Mouse (Mus musculus): ENCODE measurements around the gene Apol10a. TPM values are rescaled to one million over a fixed set of nuclear protein-coding genes. Genes with fewer than 3 reads are reported as not detected.
"Not testable (repeated sequence)": the region's sequence is repeated elsewhere in the genome, so short reads cannot be mapped to it uniquely, and the experiment has no call there.

Apol10a gene
- polyA plus RNA-seq (2014; fragmentation: Nextera tagmentation; extraction: Ambion mirVana): not detected in 2 replicates

GRCm38 (mm10) chr15:77476693-77477092 lies at the start of gene Apol10a:
Gene Apol10a (plus strand): TSS chr15:77477047.
- not testable (repeated sequence) for H3K4me1 ChIP-seq (replicated peaks; ENCODE audit: control insufficient read depth, insufficient read depth, low read length); ATAC-seq (replicated peaks; ENCODE audit: low FRiP score); DNase-seq (ENCODE audit: low spot score); H3K4me3 ChIP-seq (ENCODE audit: low read depth, low read length); H3K9ac ChIP-seq (ENCODE audit: low read length); H3K27me3 ChIP-seq (ENCODE audit: control insufficient read depth, insufficient read depth, low read length); H3K36me3 ChIP-seq (ENCODE audit: control insufficient read depth, insufficient read depth, low read length); H3K27ac ChIP-seq (ENCODE audit: low read depth, low read length); H3K9me3 ChIP-seq (ENCODE audit: control insufficient read depth, low read length); H3K4me2 ChIP-seq (ENCODE audit: low read depth, low read length, severe bottlenecking)
- WGBS: 83% methylated on average over 2 of the region's 2 CpGs

- not testable (repeated sequence) for H3K9ac ChIP-seq (ENCODE audit: low read length); H3K27me3 ChIP-seq (ENCODE audit: control insufficient read depth, insufficient read depth, low read length); H3K4me1 ChIP-seq (replicated peaks; ENCODE audit: control insufficient read depth, insufficient read depth, low read length); ATAC-seq (replicated peaks; ENCODE audit: low FRiP score); H3K36me3 ChIP-seq (ENCODE audit: control insufficient read depth, insufficient read depth, low read length); DNase-seq (ENCODE audit: low spot score); H3K4me3 ChIP-seq (ENCODE audit: low read depth, low read length); H3K9me3 ChIP-seq (ENCODE audit: control insufficient read depth, low read length); H3K4me2 ChIP-seq (ENCODE audit: low read depth, low read length, severe bottlenecking); H3K27ac ChIP-seq (ENCODE audit: low read depth, low read length)
- 72% methylated on average over 8 of the region's 10 CpGs for WGBS
Observed at GRCm38 (mm10) chr15:77428690-77429448, 48.0 kb upstream of the Apol10a start.

- not testable (repeated sequence) for ATAC-seq (replicated peaks; ENCODE audit: low FRiP score); H3K27ac ChIP-seq (ENCODE audit: low read depth, low read length); H3K27me3 ChIP-seq (ENCODE audit: control insufficient read depth, insufficient read depth, low read length); DNase-seq (ENCODE audit: low spot score); H3K4me1 ChIP-seq (replicated peaks; ENCODE audit: control insufficient read depth, insufficient read depth, low read length); H3K36me3 ChIP-seq (ENCODE audit: control insufficient read depth, insufficient read depth, low read length); H3K9ac ChIP-seq (ENCODE audit: low read length); H3K9me3 ChIP-seq (ENCODE audit: control insufficient read depth, low read length); H3K4me3 ChIP-seq (ENCODE audit: low read depth, low read length); H3K4me2 ChIP-seq (ENCODE audit: low read depth, low read length, severe bottlenecking)
- 88% methylated on average over 7 of the region's 8 CpGs for WGBS
Observed at GRCm38 (mm10) chr15:77444746-77445145, 32.1 kb upstream of the Apol10a start.

- not testable (repeated sequence) for H3K4me3 ChIP-seq (ENCODE audit: low read depth, low read length); H3K9ac ChIP-seq (ENCODE audit: low read length); H3K9me3 ChIP-seq (ENCODE audit: control insufficient read depth, low read length); H3K4me1 ChIP-seq (replicated peaks; ENCODE audit: control insufficient read depth, insufficient read depth, low read length); H3K36me3 ChIP-seq (ENCODE audit: control insufficient read depth, insufficient read depth, low read length); H3K27me3 ChIP-seq (ENCODE audit: control insufficient read depth, insufficient read depth, low read length); H3K27ac ChIP-seq (ENCODE audit: low read depth, low read length); ATAC-seq (replicated peaks; ENCODE audit: low FRiP score); DNase-seq (ENCODE audit: low spot score); H3K4me2 ChIP-seq (ENCODE audit: low read depth, low read length, severe bottlenecking)
- WGBS: 71% methylated on average over 1 of the region's 1 CpGs
Observed at GRCm38 (mm10) chr15:77445668-77446067, 31.2 kb upstream of the Apol10a start.

- not testable (repeated sequence) for H3K27me3 ChIP-seq (ENCODE audit: control insufficient read depth, insufficient read depth, low read length); H3K4me1 ChIP-seq (replicated peaks; ENCODE audit: control insufficient read depth, insufficient read depth, low read length); H3K9ac ChIP-seq (ENCODE audit: low read length); H3K27ac ChIP-seq (ENCODE audit: low read depth, low read length); H3K4me2 ChIP-seq (ENCODE audit: low read depth, low read length, severe bottlenecking); H3K4me3 ChIP-seq (ENCODE audit: low read depth, low read length); H3K36me3 ChIP-seq (ENCODE audit: control insufficient read depth, insufficient read depth, low read length); H3K9me3 ChIP-seq (ENCODE audit: control insufficient read depth, low read length); ATAC-seq (replicated peaks; ENCODE audit: low FRiP score); DNase-seq (ENCODE audit: low spot score)
- WGBS: 84% methylated on average over 2 of the region's 2 CpGs
Observed at GRCm38 (mm10) chr15:77447392-77447791, 29.5 kb upstream of the Apol10a start, which contains the start of gene Apol7b. Gene Apol7b (minus strand): TSS chr15:77447492.

- H3K4me2 ChIP-seq (ENCODE audit: low read depth, low read length, severe bottlenecking); H3K4me3 ChIP-seq (ENCODE audit: low read depth, low read length); H3K4me1 ChIP-seq (replicated peaks; ENCODE audit: control insufficient read depth, insufficient read depth, low read length); H3K9me3 ChIP-seq (ENCODE audit: control insufficient read depth, low read length); H3K27ac ChIP-seq (ENCODE audit: low read depth, low read length); H3K27me3 ChIP-seq (ENCODE audit: control insufficient read depth, insufficient read depth, low read length); DNase-seq (ENCODE audit: low spot score); H3K9ac ChIP-seq (ENCODE audit: low read length); ATAC-seq (replicated peaks; ENCODE audit: low FRiP score); H3K36me3 ChIP-seq (ENCODE audit: control insufficient read depth, insufficient read depth, low read length): not testable (repeated sequence)
- 52% methylated on average over 10 of the region's 10 CpGs for WGBS
Observed at GRCm38 (mm10) chr15:77449927-77450326, 26.9 kb upstream of the Apol10a start.

- not testable (repeated sequence) for H3K36me3 ChIP-seq (ENCODE audit: control insufficient read depth, insufficient read depth, low read length); H3K4me2 ChIP-seq (ENCODE audit: low read depth, low read length, severe bottlenecking); H3K9ac ChIP-seq (ENCODE audit: low read length); H3K9me3 ChIP-seq (ENCODE audit: control insufficient read depth, low read length); DNase-seq (ENCODE audit: low spot score); H3K27ac ChIP-seq (ENCODE audit: low read depth, low read length); H3K4me3 ChIP-seq (ENCODE audit: low read depth, low read length); ATAC-seq (replicated peaks; ENCODE audit: low FRiP score); H3K27me3 ChIP-seq (ENCODE audit: control insufficient read depth, insufficient read depth, low read length); H3K4me1 ChIP-seq (replicated peaks; ENCODE audit: control insufficient read depth, insufficient read depth, low read length)
- 85% methylated on average over 7 of the region's 7 CpGs for WGBS
Observed at GRCm38 (mm10) chr15:77474699-77475390, 2.0 kb upstream of the Apol10a start.

GRCm38 (mm10) chr15:77482140-77482794 lies 5.4 kb downstream of the Apol10a start:
- Histone ChIP-seq H3K27me3 (ENCODE audit: control insufficient read depth, insufficient read depth, low read length) (no peaks in the 10 kb centered on the region), H3K4me3 (ENCODE audit: low read depth, low read length) (no peak overlapping the region), H3K9ac (ENCODE audit: low read length) (no peak overlapping the region), H3K27ac (ENCODE audit: low read depth, low read length) (no peak overlapping the region), H3K4me1 (replicated peaks; ENCODE audit: control insufficient read depth, insufficient read depth, low read length) (no peaks in the 10 kb centered on the region), H3K4me2 (ENCODE audit: low read depth, low read length, severe bottlenecking) (no peak overlapping the region), H3K9me3 (ENCODE audit: control insufficient read depth, low read length) (no peaks in the 10 kb centered on the region), H3K36me3 (ENCODE audit: control insufficient read depth, insufficient read depth, low read length) (no peaks in the 10 kb centered on the region)
- WGBS: 78% methylated on average over 4 of the region's 4 CpGs
- ATAC-seq (replicated peaks; ENCODE audit: low FRiP score): no peak
- no peak for DNase-seq (ENCODE audit: low spot score)
